Mouse (Mus musculus): ENCODE measurements around the gene Rnf126.
A peak's percentile ranks its signal among the peaks of the same experiment; 100 is the strongest.

Rnf126 gene

GRCm38 (mm10) chr10:79728323-79729249 lies 38.2 kb downstream of the Rnf126 start:
- no peak for DNase-seq

- DNase-seq: peak; percentile 71
Observed at GRCm38 (mm10) chr10:79726090-79726489, 40.7 kb downstream of the Rnf126 start.

- DNase-seq: no peak
Observed at GRCm38 (mm10) chr10:79723692-79724091, 43.1 kb downstream of the Rnf126 start.

- DNase-seq: no peak
Observed at GRCm38 (mm10) chr10:79723047-79723446, 43.7 kb downstream of the Rnf126 start.

- DNase-seq: no peak
Observed at GRCm38 (mm10) chr10:79721089-79721488, 45.7 kb downstream of the Rnf126 start.

GRCm38 (mm10) chr10:79717640-79718357 lies 49.0 kb downstream of the Rnf126 start:
- DNase-seq: peak; percentile 91

- peak; percentile 41 for DNase-seq
Observed at GRCm38 (mm10) chr10:79716988-79717355, 49.8 kb downstream of the Rnf126 start.

- DNase-seq: no peak
Observed at GRCm38 (mm10) chr10:79716254-79716987, 50.3 kb downstream of the Rnf126 start, which contains the start of gene Hcn2. Gene Hcn2 (plus strand): TSS chr10:79716634.

GRCm38 (mm10) chr10:79714996-79715395 lies 51.8 kb downstream of the Rnf126 start:
- DNase-seq: no peak

GRCm38 (mm10) chr10:79713163-79713562 lies 53.6 kb downstream of the Rnf126 start:
- DNase-seq: no peak

GRCm38 (mm10) chr10:79712499-79713126 lies 54.1 kb downstream of the Rnf126 start:
- DNase-seq: peak; percentile 89

GRCm38 (mm10) chr10:79712029-79712428 lies 54.7 kb downstream of the Rnf126 start:
- DNase-seq: no peak

GRCm38 (mm10) chr10:79709307-79709706 lies 57.4 kb downstream of the Rnf126 start:
- DNase-seq: no peak

GRCm38 (mm10) chr10:79708668-79709067 lies 58.1 kb downstream of the Rnf126 start:
- no peak for DNase-seq

Data from kidney, postnatal 10 days (tissue).